Mouse (Mus musculus): Measurements from ENCODE around the gene Irf2bpl.

Gene Irf2bpl

GRCm38 (mm10) chr12:86883280-86884196, 1.1 kb downstream of the Irf2bpl start:
- peak; percentile 68 for DNase-seq

- no peak for DNase-seq
Observed at GRCm38 (mm10) chr12:86883019-86883279, 1.6 kb downstream of the Irf2bpl start.

GRCm38 (mm10) chr12:86882279-86883018, 2.1 kb downstream of the Irf2bpl start:
- DNase-seq: peak; percentile 85

GRCm38 (mm10) chr12:86881809-86882278, 2.8 kb downstream of the Irf2bpl start:
- DNase-seq: no peak

GRCm38 (mm10) chr12:86880090-86880723, 4.4 kb downstream of the Irf2bpl start:
- no peak for DNase-seq

- no peak for DNase-seq
Observed at GRCm38 (mm10) chr12:86879446-86880085, 5.0 kb downstream of the Irf2bpl start.

- DNase-seq: no peak
Observed at GRCm38 (mm10) chr12:86878426-86879353, 5.9 kb downstream of the Irf2bpl start.

GRCm38 (mm10) chr12:86876981-86877380, 7.6 kb downstream of the Irf2bpl start:
- no peak for DNase-seq

GRCm38 (mm10) chr12:86876116-86876515, 8.5 kb downstream of the Irf2bpl start:
- DNase-seq: no peak

- peak; percentile 82 for DNase-seq
Observed at GRCm38 (mm10) chr12:86872335-86873040, 12.1 kb downstream of the Irf2bpl start.

GRCm38 (mm10) chr12:86871666-86872334, 12.8 kb downstream of the Irf2bpl start:
- peak; percentile 27 for DNase-seq

- no peak for DNase-seq
Observed at GRCm38 (mm10) chr12:86870996-86871395, 13.6 kb downstream of the Irf2bpl start.

GRCm38 (mm10) chr12:86869761-86870160, 14.8 kb downstream of the Irf2bpl start:
- DNase-seq: no peak

GRCm38 (mm10) chr12:86867271-86868223, 17.1 kb downstream of the Irf2bpl start:
- DNase-seq: peak; percentile 83

GRCm38 (mm10) chr12:86864316-86865020, 20.1 kb downstream of the Irf2bpl start:
- DNase-seq: no peak

- no peak for DNase-seq
Observed at GRCm38 (mm10) chr12:86859924-86860790, 24.4 kb downstream of the Irf2bpl start.
